Mouse (Mus musculus) MEL (cell line): ENCODE measurements around the gene Cox16. TPM values are rescaled to one million over a fixed set of nuclear protein-coding genes. Genes with fewer than 3 reads are reported as not detected.

Experiments used
- DNase-seq: peaks from one replicate; pipeline ENCODE4 v3.0.0; 2011; ENCODE audit warnings: low read depth, low spot score
- H3K27ac ChIP-seq: 2 replicates; pipeline ENCODE4 v1.5.1; 2012; ENCODE audit warnings: low read depth, mild to moderate bottlenecking, control low read depth, low read length, moderate library complexity; ENCODE audit not compliant: control insufficient read depth
- H3K27me3 ChIP-seq, 2 experiments: fragments of 150-350 bp in 1 of 2; sonication (generic) in 1 of 2; 2 replicates each; pipeline ENCODE4 v1.6.1; 2012; ENCODE audit warnings: low read length in 2 of 2, mild to moderate bottlenecking in 2 of 2, improper control_type of control experiment in 1 of 2, moderate library complexity in 1 of 2; ENCODE audit not compliant: insufficient read depth in 2 of 2, control insufficient read depth in 1 of 2
- H3K36me3 ChIP-seq, 2 experiments: 2 replicates each; pipeline ENCODE4 v1.6.1; 2012 to 2014; ENCODE audit warnings: low read length in 2 of 2, improper control_type of control experiment in 1 of 2, inconsistent platforms in 1 of 2, mild to moderate bottlenecking in 1 of 2; ENCODE audit not compliant: insufficient read depth in 2 of 2, control insufficient read depth in 1 of 2
- H3K4me1 ChIP-seq, 2 experiments: fragments of 150-350 bp in 1 of 2; sonication (generic) in 1 of 2; 2 replicates each; pipeline ENCODE4 v1.6.1; 2012; ENCODE audit warnings: low read length in 2 of 2, improper control_type of control experiment in 1 of 2, mild to moderate bottlenecking in 1 of 2; ENCODE audit not compliant: insufficient read depth in 2 of 2, control insufficient read depth in 1 of 2
- H3K4me3 ChIP-seq, 2 experiments: fragments of 150-350 bp in 1 of 2; sonication (generic) in 1 of 2; 2 replicates each; pipeline ENCODE4 v1.5.1; 2012; ENCODE audit warnings: low read depth in 2 of 2, low read length in 2 of 2, mild to moderate bottlenecking in 2 of 2, moderate library complexity in 2 of 2, control low read depth in 1 of 2, improper control_type of control experiment in 1 of 2; ENCODE audit not compliant: control insufficient read depth in 1 of 2, insufficient read depth in 1 of 2
- H3K79me2 ChIP-seq: 2 replicates; pipeline ENCODE4 v1.6.1; 2012; ENCODE audit warnings: mild to moderate bottlenecking, low read length, moderate library complexity; ENCODE audit not compliant: control insufficient read depth, poor library complexity, insufficient read depth
- H3K9ac ChIP-seq: 2 replicates; pipeline ENCODE4 v1.6.1; 2012; ENCODE audit warnings: low read depth, mild to moderate bottlenecking, control low read depth, low read length, moderate library complexity; ENCODE audit not compliant: control insufficient read depth, poor library complexity, severe bottlenecking
- H3K9me3 ChIP-seq: fragments of 150-350 bp; sonication (generic); replicated peaks from 2 replicates; pipeline ENCODE4 v1.6.1; 2012; ENCODE audit warnings: mild to moderate bottlenecking, low read length, improper control_type of control experiment, moderate library complexity; ENCODE audit not compliant: insufficient read depth
- HCFC1 ChIP-seq: IDR thresholded peaks from 2 replicates; pipeline ENCODE4 v1.6.1; 2012; ENCODE audit warnings: low read depth, mild to moderate bottlenecking, inconsistent platforms, low read length, improper control_type of control experiment, moderate library complexity
- JUND ChIP-seq: IDR thresholded peaks from 2 replicates; pipeline ENCODE4 v1.6.1; 2011; ENCODE audit warnings: low read depth, mild to moderate bottlenecking, improper control_type of control experiment, low read length
- KAT2A ChIP-seq: conservative IDR thresholded peaks from 2 replicates; pipeline ENCODE4 v1.6.1; 2012; ENCODE audit warnings: low read depth, low read length, improper control_type of control experiment, inconsistent platforms
- MAX ChIP-seq: IDR thresholded peaks from 2 replicates; pipeline ENCODE4 v1.6.1; 2011; ENCODE audit warnings: low read length, improper control_type of control experiment
- MAZ ChIP-seq: IDR thresholded peaks from 2 replicates; pipeline ENCODE4 v1.6.1; 2012; ENCODE audit warnings: low read depth, mild to moderate bottlenecking, inconsistent platforms, low read length, improper control_type of control experiment
- MEF2A ChIP-seq: IDR thresholded peaks from 2 replicates; pipeline ENCODE4 v1.6.1; 2014; ENCODE audit warnings: low read depth, mild to moderate bottlenecking, inconsistent platforms, low read length, improper control_type of control experiment; ENCODE audit not compliant: poor library complexity, insufficient replicate concordance, severe bottlenecking; ENCODE audit errors: extremely low read depth
- POLR2AphosphoS2 ChIP-seq: IDR thresholded peaks from 2 replicates; pipeline ENCODE4 v1.6.1; 2011; ENCODE audit warnings: low read length, improper control_type of control experiment
- SMC3 ChIP-seq: IDR thresholded peaks from 2 replicates; pipeline ENCODE4 v1.6.1; 2011; ENCODE audit warnings: low read depth, low read length, improper control_type of control experiment
- TAL1 ChIP-seq: IDR thresholded peaks from 2 replicates; pipeline ENCODE4 v1.6.1; 2012; ENCODE audit warnings: mild to moderate bottlenecking, inconsistent platforms, low read length, moderate library complexity, mixed read lengths
- TCF12 ChIP-seq: IDR thresholded peaks from 2 replicates; pipeline ENCODE4 v1.6.1; 2014; ENCODE audit warnings: low read depth, mild to moderate bottlenecking, inconsistent platforms, low read length, improper control_type of control experiment, moderate library complexity
- UBTF ChIP-seq: IDR thresholded peaks from 2 replicates; pipeline ENCODE4 v1.6.1; 2012; ENCODE audit warnings: low read depth, mild to moderate bottlenecking, inconsistent platforms, low read length, improper control_type of control experiment, moderate library complexity, borderline replicate concordance; ENCODE audit not compliant: insufficient read depth
- USF2 ChIP-seq, 2 experiments: IDR thresholded peaks; 2 replicates each; pipeline ENCODE4 v1.6.1; 2011 to 2012; ENCODE audit warnings: improper control_type of control experiment in 2 of 2, low read length in 2 of 2, borderline replicate concordance in 1 of 2, inconsistent platforms in 1 of 2, low read depth in 1 of 2, mild to moderate bottlenecking in 1 of 2; ENCODE audit not compliant: insufficient read depth in 1 of 2
- ZMIZ1 ChIP-seq: IDR thresholded peaks from 2 replicates; pipeline ENCODE4 v1.6.1; 2012; ENCODE audit warnings: low read depth, mild to moderate bottlenecking, inconsistent platforms, low read length, improper control_type of control experiment, moderate library complexity
- polyA plus RNA-seq, 2 experiments: library from polyadenylated mRNA; stranded (reverse) in 1 of 2; unstranded in 1 of 2; fragments of >175 nt in 1 of 2; fragments of >200 nt in 1 of 2; gene quantifications; 2 replicates each; pipeline versions ENCODE4 v1.2.1 to v1.2.4; 2012; ENCODE audit warnings: low replicate concordance in 2 of 2, low read depth in 1 of 2; ENCODE audit not compliant: insufficient read length in 2 of 2, insufficient read depth in 1 of 2, missing spikeins in 1 of 2
- total RNA-seq: library from RNA; depleted of rRNA; stranded (reverse); fragments of 300-350 nt; gene quantifications from 2 replicates; pipeline ENCODE4 v1.2.3, GENCODE M21; 2012; rRNA removed

The Cox16 gene
- total and polyA plus RNA-seq, 3 experiments = 49.6 to 99.1 TPM; not detected in 1

DNA sequence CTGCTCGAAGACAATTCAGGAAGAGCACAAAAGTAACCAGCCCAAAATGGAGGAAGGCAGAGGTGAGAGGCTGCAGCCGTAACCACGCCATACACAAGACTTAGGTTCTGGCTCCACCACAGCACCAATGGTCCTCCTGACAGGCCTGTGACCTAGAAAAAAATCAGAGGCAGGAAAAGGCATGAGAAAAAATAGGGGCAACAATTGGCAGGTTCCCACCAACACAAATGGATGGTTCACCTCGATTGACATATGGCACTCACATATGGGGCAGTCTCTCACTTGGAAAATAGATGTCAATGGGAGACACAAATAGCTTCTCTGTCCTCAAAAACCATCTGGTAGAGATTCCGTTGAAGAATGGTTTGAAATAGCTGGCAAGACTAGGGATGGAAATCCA, 169.0 kb downstream of the Cox16 start:
- H3K9me3 ChIP-seq = no peaks in the 10 kb centered on the region
- no peaks in the 10 kb centered on the region for H3K79me2 ChIP-seq
- H3K9ac ChIP-seq = no peak overlapping the region
- H3K36me3 ChIP-seq = no peaks in the 10 kb centered on the region
- H3K4me1 ChIP-seq = no peaks in the 10 kb centered on the region
- peaks cover 2 to 6% of the 10 kb centered on the region in 2 experiments for H3K27me3 ChIP-seq
- TF ChIP-seq MEF2A (no peak), POLR2AphosphoS2 (no peak), KAT2A (no peak), UBTF (no peak), SMC3 (no peak), MAX (no peak), TAL1 (no peak), ZMIZ1 (no peak), JUND (no peak), MAZ (no peak), TCF12 (no peak), USF2 (IDR thresholded peaks at IDR 0.05; ENCODE audit: borderline replicate concordance in 1 of 2, insufficient read depth in 1 of 2, low read depth in 1 of 2, low read length in 2 of 2) (no peak), HCFC1 (no peak)
- no peak for DNase-seq
- no peak overlapping the region for H3K27ac ChIP-seq
- no peak overlapping the region for H3K4me3 ChIP-seq

Other genes starting within 250 kb of the Cox16 start
- gene Slc8a3, start 151.9 kb downstream of the Cox16 start, total RNA-seq = not detected in 2 replicates
- gene Slc8a3, start 151.9 kb downstream of the Cox16 start, polyA plus RNA-seq = not detected
- gene Gm4787, start 105.7 kb downstream of the Cox16 start, total RNA-seq = 0.19 and 0.33 TPM in 2 replicates
- under 1 TPM in 1 of 2 experiments, not detected in 1; 0.08 TPM for gene Gm4787, start 105.7 kb downstream of the Cox16 start, polyA plus RNA-seq
- 0.42 and 0.46 TPM in 2 replicates for gene Adam4, start 63.2 kb downstream of the Cox16 start, total RNA-seq
- under 1 TPM in 1 of 2 experiments, not detected in 1; 0.15 TPM for gene Adam4, start 63.2 kb downstream of the Cox16 start, polyA plus RNA-seq
- 40.0 and 46.2 TPM in 2 replicates for gene Gm20498, start 47.8 kb upstream of the Cox16 start, total RNA-seq
- 10 to 100 TPM in 1 of 2 experiments, not detected in 1; 41.5 TPM for gene Gm20498, start 47.8 kb upstream of the Cox16 start, polyA plus RNA-seq
- gene Synj2bp, start 47.8 kb upstream of the Cox16 start, total RNA-seq = 12.3 and 14.7 TPM in 2 replicates
- 10 to 100 TPM in 1 of 2 experiments, not detected in 1; 19.3 TPM for gene Synj2bp, start 47.8 kb upstream of the Cox16 start, polyA plus RNA-seq
- gene Adam21, start 83.3 kb upstream of the Cox16 start, total RNA-seq = 0.08 and 0.10 TPM in 2 replicates
- under 1 TPM in 1 of 2 experiments, not detected in 1; 0.06 TPM for gene Adam21, start 83.3 kb upstream of the Cox16 start, polyA plus RNA-seq
- gene Med6, start 109.9 kb upstream of the Cox16 start, total RNA-seq = 41.8 and 49.2 TPM in 2 replicates
- gene Med6, start 109.9 kb upstream of the Cox16 start, polyA plus RNA-seq = 10 to 100 TPM in 1 of 2 experiments, not detected in 1; 44.4 TPM
- gene Ttc9, start 146.1 kb upstream of the Cox16 start, total RNA-seq = not detected in 2 replicates
- not detected for gene Ttc9, start 146.1 kb upstream of the Cox16 start, polyA plus RNA-seq